Mouse (Mus musculus): ENCODE data around the gene Fastkd5. TPM values are rescaled to one million over a fixed set of nuclear protein-coding genes. Genes with fewer than 3 reads are reported as not detected.
A peak's percentile ranks its signal among the peaks of the same experiment; 100 is the strongest.

The Fastkd5 gene
- polyA plus RNA-seq, 1 experiment = 4.0 TPM

- WGBS = 58% methylated on average over 7 of the region's 7 CpGs
- H3K4me1 ChIP-seq (ENCODE audit: control insufficient read depth, insufficient read depth, low read length) = peaks cover 10% of the 10 kb centered on the region; the same call in 1 of the 2 replicates
- DNase-seq = peak; percentile 64
- H3K36me3 ChIP-seq (ENCODE audit: control insufficient read depth, insufficient read depth, low read length) = peaks cover 6% of the 10 kb centered on the region
- H3K27me3 ChIP-seq (replicated peaks; ENCODE audit: control insufficient read depth, insufficient read depth, low read length) = no peaks in the 10 kb centered on the region
- H3K27ac ChIP-seq (ENCODE audit: insufficient read depth, low read depth, low read length) = peak overlapping the region; percentile 37; the same call in 1 of the 2 replicates
- no peak overlapping the region for H3K4me3 ChIP-seq (ENCODE audit: insufficient read depth, low read depth, low read length)
- no peak for TF ChIP-seq POLR2A (IDR thresholded peaks at IDR 0.05; ENCODE audit: low read depth, low read length)
- no peak for TF ChIP-seq CTCF (conservative IDR thresholded peaks at IDR 0.05; ENCODE audit: insufficient read depth, insufficient read length, low read depth, low read length)
Measured at GRCm38 (mm10) chr2:130618972-130619371, 10.9 kb downstream of the Fastkd5 start.

GRCm38 (mm10) chr2:130613091-130613490, 16.7 kb downstream of the Fastkd5 start:
- TF ChIP-seq CTCF (conservative IDR thresholded peaks at IDR 0.05; ENCODE audit: insufficient read depth, insufficient read length, low read depth, low read length) = peak; percentile 65
- TF ChIP-seq POLR2A (IDR thresholded peaks at IDR 0.05; ENCODE audit: low read depth, low read length) = no peak
- 65% methylated on average over 3 of the region's 3 CpGs for WGBS
- peaks cover 7% of the 10 kb centered on the region; the same call in 1 of the 2 replicates for H3K4me1 ChIP-seq (ENCODE audit: control insufficient read depth, insufficient read depth, low read length)
- peaks cover 5% of the 10 kb centered on the region for H3K36me3 ChIP-seq (ENCODE audit: control insufficient read depth, insufficient read depth, low read length)
- peak; percentile 56 for DNase-seq
- H3K27me3 ChIP-seq (replicated peaks; ENCODE audit: control insufficient read depth, insufficient read depth, low read length) = no peaks in the 10 kb centered on the region
- no peak overlapping the region for H3K27ac ChIP-seq (ENCODE audit: insufficient read depth, low read depth, low read length)
- H3K4me3 ChIP-seq (ENCODE audit: insufficient read depth, low read depth, low read length) = no peak overlapping the region

- H3K27me3 ChIP-seq (replicated peaks; ENCODE audit: control insufficient read depth, insufficient read depth, low read length) = no peaks in the 10 kb centered on the region
- H3K36me3 ChIP-seq (ENCODE audit: control insufficient read depth, insufficient read depth, low read length) = peaks cover 3% of the 10 kb centered on the region; the same call in 1 of the 2 replicates
- DNase-seq = no peak
- 85% methylated on average over 4 of the region's 4 CpGs for WGBS
- no peaks in the 10 kb centered on the region for H3K4me1 ChIP-seq (ENCODE audit: control insufficient read depth, insufficient read depth, low read length)
- H3K27ac ChIP-seq (ENCODE audit: insufficient read depth, low read depth, low read length) = no peak overlapping the region
- TF ChIP-seq POLR2A (IDR thresholded peaks at IDR 0.05; ENCODE audit: low read depth, low read length) (no peak), CTCF (conservative IDR thresholded peaks at IDR 0.05; ENCODE audit: insufficient read depth, insufficient read length, low read depth, low read length) (no peak)
- H3K4me3 ChIP-seq (ENCODE audit: insufficient read depth, low read depth, low read length) = no peak overlapping the region
Measured at GRCm38 (mm10) chr2:130602195-130602594, 27.6 kb downstream of the Fastkd5 start.

GRCm38 (mm10) chr2:130598399-130598798, 31.4 kb downstream of the Fastkd5 start:
- TF ChIP-seq CTCF (conservative IDR thresholded peaks at IDR 0.05; ENCODE audit: insufficient read depth, insufficient read length, low read depth, low read length) = no peak
- TF ChIP-seq POLR2A (IDR thresholded peaks at IDR 0.05; ENCODE audit: low read depth, low read length) = no peak
- no peaks in the 10 kb centered on the region for H3K27me3 ChIP-seq (replicated peaks; ENCODE audit: control insufficient read depth, insufficient read depth, low read length)
- H3K36me3 ChIP-seq (ENCODE audit: control insufficient read depth, insufficient read depth, low read length) = peaks cover 3% of the 10 kb centered on the region; the same call in 1 of the 2 replicates
- H3K4me1 ChIP-seq (ENCODE audit: control insufficient read depth, insufficient read depth, low read length) = no peaks in the 10 kb centered on the region
- DNase-seq = no peak
- no peak overlapping the region for H3K27ac ChIP-seq (ENCODE audit: insufficient read depth, low read depth, low read length)
- H3K4me3 ChIP-seq (ENCODE audit: insufficient read depth, low read depth, low read length) = no peak overlapping the region
- 72% methylated on average over 3 of the region's 3 CpGs for WGBS

GRCm38 (mm10) chr2:130597601-130598010, 32.2 kb downstream of the Fastkd5 start:
- peak; percentile 48 for DNase-seq
- Histone ChIP-seq H3K4me1 (ENCODE audit: control insufficient read depth, insufficient read depth, low read length) (no peaks in the 10 kb centered on the region), H3K36me3 (ENCODE audit: control insufficient read depth, insufficient read depth, low read length) (no peaks in the 10 kb centered on the region; the same call in 1 of the 2 replicates), H3K27ac (ENCODE audit: insufficient read depth, low read depth, low read length) (no peak overlapping the region), H3K27me3 (replicated peaks; ENCODE audit: control insufficient read depth, insufficient read depth, low read length) (no peaks in the 10 kb centered on the region), H3K4me3 (ENCODE audit: insufficient read depth, low read depth, low read length) (no peak overlapping the region)
- 18% methylated on average over 1 of the region's 1 CpGs for WGBS
- no peak for TF ChIP-seq POLR2A (IDR thresholded peaks at IDR 0.05; ENCODE audit: low read depth, low read length)
- peak; percentile 59 for TF ChIP-seq CTCF (conservative IDR thresholded peaks at IDR 0.05; ENCODE audit: insufficient read depth, insufficient read length, low read depth, low read length)

GRCm38 (mm10) chr2:130595596-130595995, 34.2 kb downstream of the Fastkd5 start:
- Histone ChIP-seq H3K4me1 (ENCODE audit: control insufficient read depth, insufficient read depth, low read length) (no peaks in the 10 kb centered on the region), H3K27me3 (replicated peaks; ENCODE audit: control insufficient read depth, insufficient read depth, low read length) (no peaks in the 10 kb centered on the region), H3K27ac (ENCODE audit: insufficient read depth, low read depth, low read length) (no peak overlapping the region), H3K4me3 (ENCODE audit: insufficient read depth, low read depth, low read length) (no peak overlapping the region), H3K36me3 (ENCODE audit: control insufficient read depth, insufficient read depth, low read length) (no peaks in the 10 kb centered on the region; the same call in 1 of the 2 replicates)
- WGBS = 86% methylated on average over 1 of the region's 1 CpGs
- DNase-seq = no peak
- no peak for TF ChIP-seq CTCF (conservative IDR thresholded peaks at IDR 0.05; ENCODE audit: insufficient read depth, insufficient read length, low read depth, low read length)
- TF ChIP-seq POLR2A (IDR thresholded peaks at IDR 0.05; ENCODE audit: low read depth, low read length) = no peak

GRCm38 (mm10) chr2:130591016-130591415, 38.8 kb downstream of the Fastkd5 start:
- no peak for DNase-seq
- no peaks in the 10 kb centered on the region for H3K4me1 ChIP-seq (ENCODE audit: control insufficient read depth, insufficient read depth, low read length)
- no peak overlapping the region for H3K27ac ChIP-seq (ENCODE audit: insufficient read depth, low read depth, low read length)
- 94% methylated on average over 2 of the region's 2 CpGs for WGBS
- TF ChIP-seq CTCF (conservative IDR thresholded peaks at IDR 0.05; ENCODE audit: insufficient read depth, insufficient read length, low read depth, low read length) (no peak), POLR2A (IDR thresholded peaks at IDR 0.05; ENCODE audit: low read depth, low read length) (no peak)
- no peak overlapping the region for H3K4me3 ChIP-seq (ENCODE audit: insufficient read depth, low read depth, low read length)
- no peaks in the 10 kb centered on the region for H3K27me3 ChIP-seq (replicated peaks; ENCODE audit: control insufficient read depth, insufficient read depth, low read length)
- no peaks in the 10 kb centered on the region for H3K36me3 ChIP-seq (ENCODE audit: control insufficient read depth, insufficient read depth, low read length)

Measured in kidney, adult 2 months (tissue).